Mouse (Mus musculus): ENCODE data around the gene Tc2n. TPM values are rescaled to one million over a fixed set of nuclear protein-coding genes. Genes with fewer than 3 reads are reported as not detected.
"Not testable (repeated sequence)": the region's sequence is repeated elsewhere in the genome, so short reads cannot be mapped to it uniquely, and the experiment has no call there.

The Tc2n gene
- polyA plus RNA-seq, 1 experiment from 2014 or later: 2.0 TPM

GRCm38 (mm10) chr12:101718755-101719150 is 430 bp upstream of the Tc2n start:
- peak overlapping the region; percentile 67 for H3K4me3 ChIP-seq (replicated peaks)
- H3K9ac ChIP-seq: peak overlapping the region; percentile 33; the same call in 1 of the 2 replicates
- H3K36me3 ChIP-seq: no peaks in the 10 kb centered on the region
- peaks cover 8% of the 10 kb centered on the region for H3K27me3 ChIP-seq
- peak; percentile 72 for ATAC-seq (ENCODE audit: insufficient number of reproducible peaks, low FRiP score, low TSS enrichment, low read depth)
- H3K9me3 ChIP-seq (replicated peaks): no peaks in the 10 kb centered on the region
- H3K4me2 ChIP-seq (replicated peaks): peak overlapping the region; percentile 99
- WGBS: 2% methylated on average over 9 of the region's 9 CpGs
- H3K27ac ChIP-seq (replicated peaks): no peak overlapping the region
- no peaks in the 10 kb centered on the region; the same call in 1 of the 2 replicates for H3K4me1 ChIP-seq

- Histone ChIP-seq H3K27me3 (no peaks in the 10 kb centered on the region), H3K4me3 (replicated peaks) (no peak overlapping the region), H3K9ac (no peak overlapping the region), H3K27ac (replicated peaks) (no peak overlapping the region), H3K4me1 (no peaks in the 10 kb centered on the region), H3K9me3 (replicated peaks) (no peaks in the 10 kb centered on the region), H3K36me3 (no peaks in the 10 kb centered on the region), H3K4me2 (replicated peaks) (no peak overlapping the region)
- no peak for ATAC-seq (ENCODE audit: insufficient number of reproducible peaks, low FRiP score, low TSS enrichment, low read depth)
- WGBS: 83% methylated on average over 3 of the region's 3 CpGs
Measured at GRCm38 (mm10) chr12:101699176-101699575, 19.1 kb downstream of the Tc2n start.

GRCm38 (mm10) chr12:101696521-101696920 is 21.8 kb downstream of the Tc2n start:
- H3K9me3 ChIP-seq (replicated peaks): no peaks in the 10 kb centered on the region

GRCm38 (mm10) chr12:101680538-101680937 is 37.8 kb downstream of the Tc2n start:
- ATAC-seq (ENCODE audit: insufficient number of reproducible peaks, low FRiP score, low TSS enrichment, low read depth): no peak
- Histone ChIP-seq H3K36me3 (no peaks in the 10 kb centered on the region), H3K27me3 (no peaks in the 10 kb centered on the region), H3K4me1 (no peaks in the 10 kb centered on the region), H3K9ac (no peak overlapping the region), H3K4me3 (replicated peaks) (no peak overlapping the region), H3K4me2 (replicated peaks) (no peak overlapping the region), H3K9me3 (replicated peaks) (no peaks in the 10 kb centered on the region), H3K27ac (replicated peaks) (no peak overlapping the region)
- 75% methylated on average over 2 of the region's 2 CpGs for WGBS

More at GRCm38 (mm10) chr12:101696521-101696920, 21.8 kb downstream of the Tc2n start:
- Histone ChIP-seq H3K27me3 (no peaks in the 10 kb centered on the region), H3K4me1 (no peaks in the 10 kb centered on the region), H3K36me3 (no peaks in the 10 kb centered on the region), H3K27ac (replicated peaks) (no peak overlapping the region), H3K4me3 (replicated peaks) (no peak overlapping the region), H3K4me2 (replicated peaks) (no peak overlapping the region), H3K9ac (no peak overlapping the region)
- ATAC-seq (ENCODE audit: insufficient number of reproducible peaks, low FRiP score, low TSS enrichment, low read depth): no peak
- WGBS: 80% methylated on average over 1 of the region's 1 CpGs

GRCm38 (mm10) chr12:101667502-101667901 is 50.8 kb downstream of the Tc2n start:
- no peaks in the 10 kb centered on the region for H3K4me1 ChIP-seq
- no peaks in the 10 kb centered on the region for H3K36me3 ChIP-seq
- ATAC-seq (ENCODE audit: insufficient number of reproducible peaks, low FRiP score, low TSS enrichment, low read depth): no peak
- no peak overlapping the region for H3K4me3 ChIP-seq (replicated peaks)
- no peaks in the 10 kb centered on the region for H3K27me3 ChIP-seq
- H3K4me2 ChIP-seq (replicated peaks): no peak overlapping the region
- H3K9ac ChIP-seq: no peak overlapping the region
- no peaks in the 10 kb centered on the region for H3K9me3 ChIP-seq (replicated peaks)
- WGBS: 88% methylated on average over 2 of the region's 2 CpGs
- no peak overlapping the region for H3K27ac ChIP-seq (replicated peaks)

GRCm38 (mm10) chr12:101633137-101633536 is 85.2 kb downstream of the Tc2n start:
- Histone ChIP-seq H3K36me3 (no peaks in the 10 kb centered on the region), H3K4me1 (no peaks in the 10 kb centered on the region), H3K9ac (no peak overlapping the region), H3K9me3 (replicated peaks) (no peaks in the 10 kb centered on the region), H3K4me2 (replicated peaks) (no peak overlapping the region), H3K4me3 (replicated peaks) (no peak overlapping the region), H3K27me3 (no peaks in the 10 kb centered on the region), H3K27ac (replicated peaks) (no peak overlapping the region)
- ATAC-seq (ENCODE audit: insufficient number of reproducible peaks, low FRiP score, low TSS enrichment, low read depth): no peak
- WGBS: 86% methylated on average over 1 of the region's 1 CpGs

GRCm38 (mm10) chr12:101606622-101607021 is 111.7 kb downstream of the Tc2n start:
- not testable (repeated sequence) for H3K27me3 ChIP-seq; H3K4me2 ChIP-seq (replicated peaks); ATAC-seq (ENCODE audit: insufficient number of reproducible peaks, low FRiP score, low TSS enrichment, low read depth); H3K27ac ChIP-seq (replicated peaks); H3K4me1 ChIP-seq; H3K4me3 ChIP-seq (replicated peaks); H3K36me3 ChIP-seq; H3K9me3 ChIP-seq (replicated peaks); H3K9ac ChIP-seq

Other genes with a start within 250 kb of the Tc2n start
- 149 and 160 TPM in 2 replicates for gene Fbln5, start 100.5 kb upstream of the Tc2n start, polyA plus RNA-seq (2015; fragmentation: Nextera tagmentation; extraction: Ambion mirVana)
- 29.4 and 32.2 TPM in 2 replicates for gene Trip11, start 194.7 kb upstream of the Tc2n start, polyA plus RNA-seq (2015; fragmentation: Nextera tagmentation; extraction: Ambion mirVana)
- 12.0 and 12.2 TPM in 2 replicates for gene Atxn3, start 239.7 kb upstream of the Tc2n start, polyA plus RNA-seq (2015; fragmentation: Nextera tagmentation; extraction: Ambion mirVana)